Mouse (Mus musculus) C2C12 (cell line): ENCODE data around the gene Slc32a1.

Experiments
- CEBPB ChIP-seq: IDR thresholded peaks from one replicate; pipeline ENCODE4 v1.6.1; 2011; ENCODE audit warnings: low read depth, mild to moderate bottlenecking, control low read depth, moderate library complexity
- CTCF ChIP-seq: IDR thresholded peaks from one replicate; pipeline ENCODE4 v1.5.1; 2011; ENCODE audit not compliant: control insufficient read depth, insufficient read depth, insufficient read length
- FOSL1 ChIP-seq: IDR thresholded peaks from one replicate; pipeline ENCODE4 v1.8.0; 2011; ENCODE audit warnings: mild to moderate bottlenecking, low read length; ENCODE audit not compliant: poor library complexity, insufficient read depth, severe bottlenecking
- MAX ChIP-seq: IDR thresholded peaks from one replicate; pipeline ENCODE4 v1.6.1; 2011; ENCODE audit warnings: mild to moderate bottlenecking, control low read depth
- MYOD1 ChIP-seq: IDR thresholded peaks from one replicate; pipeline ENCODE4 v1.6.1; 2011; ENCODE audit warnings: low read depth; ENCODE audit not compliant: control insufficient read depth, insufficient read length
- MYOG ChIP-seq: IDR thresholded peaks from one replicate; pipeline ENCODE4 v1.6.1; 2011; ENCODE audit not compliant: control insufficient read depth, insufficient read length; ENCODE audit errors: extremely low read depth
- USF1 ChIP-seq: IDR thresholded peaks from one replicate; pipeline ENCODE4 v1.6.1; 2011; ENCODE audit warnings: low read depth, mild to moderate bottlenecking, control low read depth, moderate library complexity

DNA sequence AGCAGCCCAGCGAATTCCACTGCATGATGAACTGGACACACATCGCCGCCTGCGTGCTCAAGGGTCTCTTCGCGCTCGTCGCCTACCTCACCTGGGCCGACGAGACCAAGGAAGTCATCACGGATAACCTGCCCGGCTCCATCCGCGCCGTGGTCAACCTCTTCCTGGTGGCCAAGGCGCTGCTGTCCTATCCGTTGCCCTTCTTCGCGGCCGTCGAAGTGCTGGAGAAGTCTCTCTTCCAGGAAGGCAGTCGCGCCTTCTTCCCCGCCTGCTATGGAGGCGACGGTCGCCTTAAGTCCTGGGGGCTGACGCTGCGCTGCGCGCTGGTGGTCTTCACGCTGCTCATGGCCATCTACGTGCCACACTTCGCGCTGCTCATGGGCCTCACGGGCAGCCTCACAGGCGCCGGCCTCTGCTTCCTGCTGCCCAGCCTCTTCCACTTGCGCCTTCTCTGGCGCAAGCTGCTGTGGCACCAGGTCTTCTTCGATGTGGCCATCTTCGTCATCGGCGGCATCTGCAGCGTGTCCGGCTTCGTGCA is 3.9 kb downstream of the Slc32a1 start:
- TF ChIP-seq CTCF, result no peak
- no peak for TF ChIP-seq MYOD1
- no peak for TF ChIP-seq CEBPB
- TF ChIP-seq USF1, result no peak
- TF ChIP-seq MAX, result no peak
- no peak for TF ChIP-seq MYOG
- no peak for TF ChIP-seq FOSL1
